Mouse (Mus musculus) gastrocnemius, postnatal 4 days (tissue): ENCODE data around the gene Adgrf5. TPM values are rescaled to one million over a fixed set of nuclear protein-coding genes. Genes with fewer than 3 reads are reported as not detected.
A peak's percentile ranks its signal among the peaks of the same experiment; 100 is the strongest.

Experiments
- DNase-seq, 2 experiments: peaks; one replicate each; pipeline ENCODE4 v3.0.0; 2021 to 2022; ENCODE audit warnings: low spot score in 2 of 2, mixed read lengths in 2 of 2
- total RNA-seq, 2 experiments: library from RNA; stranded (reverse); gene quantifications; 2 replicates each; pipeline ENCODE4 v1.2.3; 2021

Gene Adgrf5
- total RNA-seq, 2 experiments from 2014 or later, result 71.8 to 77.3 TPM

DNA sequence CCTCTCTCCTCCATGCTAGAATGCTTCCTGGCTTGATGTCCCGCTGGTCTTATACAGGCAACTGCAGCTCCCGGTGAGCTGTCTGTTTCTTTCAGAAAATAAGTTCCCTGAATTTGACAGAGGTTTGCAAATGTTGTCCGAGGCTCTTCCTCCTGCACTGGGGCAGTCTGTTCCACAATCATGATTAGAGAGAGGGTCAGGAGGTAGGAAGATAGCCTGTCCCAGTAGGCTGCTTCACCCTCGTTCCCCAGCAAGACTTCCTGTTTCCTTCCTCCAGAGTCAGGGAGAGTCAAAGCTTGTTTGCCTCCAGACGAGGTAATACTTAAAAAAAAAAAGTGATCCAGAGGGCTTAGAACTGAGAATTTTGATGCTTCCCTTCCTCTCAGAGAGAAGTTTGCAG is 16.3 kb downstream of the Adgrf5 start:
- no peak for DNase-seq

DNA sequence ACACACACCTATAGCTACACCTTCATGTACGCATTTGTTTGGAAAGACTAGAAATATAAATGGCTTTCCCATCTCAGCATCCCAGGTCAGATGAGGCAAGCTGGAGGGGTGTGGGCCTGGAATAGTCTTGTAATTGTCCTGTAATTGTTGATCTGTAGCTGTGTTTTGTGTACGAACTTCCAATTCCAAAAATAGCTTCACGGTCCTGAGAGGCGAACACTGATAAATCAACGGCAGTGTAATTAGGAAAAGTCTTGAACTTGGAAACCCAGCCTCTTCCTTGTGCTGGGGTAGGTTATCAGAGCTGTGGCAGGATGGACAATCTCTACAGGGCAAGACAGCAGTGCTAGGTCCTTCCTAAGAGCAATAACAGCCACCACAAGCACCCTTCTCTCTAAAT is 18.5 kb downstream of the Adgrf5 start:
- DNase-seq, result no peak

DNA sequence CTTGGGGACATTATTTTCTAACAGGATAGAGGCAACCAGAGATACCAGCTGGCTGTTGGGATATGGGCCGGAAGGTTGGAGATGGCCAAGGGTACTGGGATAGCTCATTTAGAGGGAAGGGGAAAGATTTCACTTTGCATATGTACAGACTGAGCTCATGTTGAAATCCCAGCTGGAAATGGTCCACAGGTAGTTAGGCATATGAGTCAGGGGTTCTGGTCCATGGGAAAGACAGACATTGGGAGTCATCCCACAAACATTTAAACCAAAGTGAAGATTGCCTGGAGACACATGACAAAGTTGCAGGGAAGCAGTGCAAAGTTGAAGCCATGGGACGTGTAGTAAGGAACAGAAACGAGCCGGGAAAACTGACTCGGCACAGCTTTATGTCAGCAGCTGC is 26.1 kb downstream of the Adgrf5 start:
- DNase-seq, result no peak

GRCm38 (mm10) chr17:43387171-43387570 is 26.9 kb downstream of the Adgrf5 start:
- DNase-seq, result no peak

GRCm38 (mm10) chr17:43389256-43389655 is 29.0 kb downstream of the Adgrf5 start:
- no peak for DNase-seq

GRCm38 (mm10) chr17:43392191-43392590 is 31.9 kb downstream of the Adgrf5 start:
- DNase-seq, result no peak

DNA sequence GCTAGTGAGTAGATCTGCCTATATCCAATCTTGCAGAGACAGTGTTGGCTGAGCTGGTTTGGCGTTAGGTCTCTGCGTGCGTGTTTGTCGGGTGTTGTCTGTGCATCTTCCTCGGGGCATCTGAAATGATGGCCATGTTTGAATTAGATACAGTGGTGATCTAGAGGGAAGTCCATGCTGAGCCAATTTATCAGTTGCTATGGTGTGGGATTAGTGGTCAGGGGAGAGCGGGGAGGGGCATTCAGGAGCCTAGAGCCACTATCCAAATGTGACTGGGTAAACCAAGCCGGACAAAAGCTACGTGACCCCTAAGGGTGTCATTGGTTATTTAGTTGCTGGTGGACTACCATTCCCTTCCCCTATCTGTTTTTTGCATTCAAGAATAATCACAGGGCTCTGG is 33.4 kb downstream of the Adgrf5 start:
- DNase-seq, result no peak

- no peak for DNase-seq
Measured at GRCm38 (mm10) chr17:43395400-43396258, 35.4 kb downstream of the Adgrf5 start.

DNA sequence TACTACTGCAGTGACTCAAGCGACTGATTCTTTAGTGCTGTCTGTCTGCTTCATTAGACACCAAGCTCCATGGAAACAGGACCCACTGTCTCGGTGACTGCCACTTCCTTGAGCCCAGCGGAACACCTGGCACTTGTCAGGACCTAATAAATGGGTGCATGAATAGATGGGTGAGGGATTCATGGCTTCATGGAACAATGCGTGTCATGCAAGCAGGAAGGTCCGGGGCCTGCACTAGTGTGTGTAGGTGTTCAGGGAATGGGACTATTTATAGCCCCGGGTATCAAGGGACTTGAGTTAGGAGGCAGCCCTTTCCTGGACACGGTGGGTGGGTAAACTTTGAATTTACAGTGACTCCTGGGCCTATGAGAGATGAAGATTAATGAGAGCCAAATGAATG is 38.4 kb downstream of the Adgrf5 start:
- DNase-seq, result no peak

- DNase-seq, result no peak
Measured at GRCm38 (mm10) chr17:43399151-43399550, 38.9 kb downstream of the Adgrf5 start.

DNA sequence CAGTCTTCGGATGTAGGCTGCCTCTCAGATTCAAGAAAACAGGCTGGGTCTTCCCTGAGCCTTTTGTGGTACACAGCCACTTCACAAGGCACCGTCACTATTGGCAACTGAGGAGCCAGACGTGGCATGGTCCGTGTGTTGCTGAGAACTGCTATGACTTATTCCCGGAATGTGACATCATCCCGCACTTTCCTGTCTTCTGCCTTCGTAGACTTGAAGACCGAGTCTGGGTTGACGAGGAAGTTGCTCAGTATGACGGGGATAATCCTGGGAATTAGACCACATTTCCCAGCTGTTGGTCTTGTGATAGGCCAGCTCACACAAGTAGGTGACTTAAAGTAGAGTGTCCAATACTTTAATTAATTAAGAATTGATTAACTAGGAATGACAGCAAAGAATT is 40.2 kb downstream of the Adgrf5 start:
- no peak for DNase-seq

GRCm38 (mm10) chr17:43403851-43404250 is 43.6 kb downstream of the Adgrf5 start:
- DNase-seq, result no peak

- no peak for DNase-seq
Measured at GRCm38 (mm10) chr17:43404408-43404807, 44.2 kb downstream of the Adgrf5 start.

GRCm38 (mm10) chr17:43406321-43406720 is 46.1 kb downstream of the Adgrf5 start:
- DNase-seq, result no peak

DNA sequence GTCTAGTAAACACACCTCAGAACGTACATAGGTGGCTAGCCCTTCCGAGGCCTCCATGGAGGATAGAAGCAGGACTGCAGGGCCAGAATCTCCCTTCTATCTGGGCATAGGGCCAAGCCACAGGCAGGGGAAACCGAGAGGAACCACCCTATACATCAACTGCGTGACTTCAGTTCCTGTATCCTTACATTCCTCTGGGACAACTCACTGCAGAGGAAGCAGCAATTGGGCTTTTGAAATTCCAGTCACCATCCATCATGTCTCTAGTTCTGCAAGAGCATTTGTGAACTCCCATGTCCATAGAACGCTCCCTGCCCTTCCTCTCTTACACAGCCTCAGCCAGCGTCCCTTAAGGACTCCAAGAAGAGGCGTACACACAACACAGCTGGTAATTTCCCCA is 47.3 kb downstream of the Adgrf5 start:
- DNase-seq, result peak in 1 of 2 experiments; percentile 11

- no peak for DNase-seq
Measured at GRCm38 (mm10) chr17:43413182-43413581, 52.9 kb downstream of the Adgrf5 start.

DNA sequence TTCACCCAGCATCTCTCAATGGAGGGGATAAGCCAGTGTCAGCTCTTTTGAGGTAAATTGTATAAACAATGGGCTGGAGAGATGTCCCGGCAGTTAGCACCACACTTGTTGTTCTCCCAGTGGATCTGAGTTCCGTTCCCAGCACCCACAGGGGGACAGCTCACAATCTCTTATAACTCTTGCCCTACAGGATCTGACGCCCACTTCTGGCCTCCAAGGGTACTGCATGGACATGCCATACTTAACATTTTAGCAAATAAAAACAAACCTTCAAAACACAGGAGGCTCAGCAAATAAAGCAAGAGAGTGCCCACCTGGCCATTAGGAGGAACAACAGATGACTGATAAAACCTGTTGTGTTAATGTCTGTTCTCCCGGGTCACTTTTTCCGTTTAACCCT is 59.0 kb downstream of the Adgrf5 start:
- no peak for DNase-seq

GRCm38 (mm10) chr17:43420381-43420780 is 60.1 kb downstream of the Adgrf5 start:
- DNase-seq, result no peak

DNA sequence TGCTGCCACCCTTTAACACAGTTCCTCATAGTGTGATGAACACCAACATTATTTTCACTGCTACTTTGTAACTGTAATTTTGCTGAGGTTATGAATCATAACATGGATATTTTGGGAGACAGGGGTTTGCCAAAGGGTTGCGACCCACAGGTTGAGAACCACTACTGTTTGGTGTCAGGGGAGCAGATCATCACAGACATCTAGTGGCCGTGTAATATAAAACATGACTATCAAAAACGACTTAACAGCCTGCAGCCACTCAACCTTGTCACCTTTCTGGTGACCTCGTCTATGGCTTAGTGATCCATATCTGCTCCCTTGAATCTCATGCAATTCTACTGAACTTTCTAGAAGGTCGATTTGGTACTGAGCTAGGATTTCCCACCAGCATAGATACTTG is 63.7 kb downstream of the Adgrf5 start:
- DNase-seq, result no peak

DNA sequence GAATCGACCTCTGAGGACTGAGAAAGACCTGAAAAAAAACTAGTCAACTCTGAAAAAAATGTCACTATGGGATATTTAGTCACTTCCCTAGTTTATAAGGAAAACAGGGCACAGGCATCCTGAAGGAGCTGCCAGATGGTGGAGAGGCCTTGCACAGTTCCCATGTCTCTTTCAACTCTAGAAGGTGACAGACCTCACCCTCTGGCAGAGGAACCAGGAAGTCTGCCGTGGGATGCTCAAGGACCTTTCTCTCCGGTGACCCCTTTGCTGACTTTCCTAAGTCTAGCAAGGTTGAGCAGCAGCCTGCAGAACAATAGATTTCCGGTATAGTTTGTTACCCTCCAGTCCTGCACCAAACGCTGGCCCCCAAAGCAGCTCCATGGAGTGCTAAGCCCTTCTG is 71.4 kb downstream of the Adgrf5 start:
- DNase-seq, result no peak

GRCm38 (mm10) chr17:43434485-43434884 is 74.2 kb downstream of the Adgrf5 start:
- no peak for DNase-seq

- no peak for DNase-seq
Measured at GRCm38 (mm10) chr17:43451216-43451615, 91.0 kb downstream of the Adgrf5 start.

DNA sequence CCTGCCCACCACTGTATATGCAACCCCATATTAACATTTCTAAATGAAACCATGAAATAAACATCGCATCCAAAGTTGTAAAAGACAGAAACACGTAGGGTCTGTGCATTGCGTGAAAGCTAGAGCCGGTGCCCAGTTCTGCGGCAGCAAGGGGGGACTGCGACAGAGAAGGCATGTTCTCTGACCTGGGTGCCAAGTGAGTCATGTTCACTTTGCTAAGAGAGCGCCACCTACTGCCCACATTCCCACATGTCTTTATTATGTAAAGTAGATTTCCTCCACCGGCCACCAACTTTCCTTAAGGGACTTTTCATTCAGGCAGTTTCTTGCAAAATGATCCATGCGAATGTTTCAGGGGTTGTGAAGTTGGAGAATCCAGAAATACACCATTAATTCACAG is 98.3 kb downstream of the Adgrf5 start:
- peak; percentile 50 to 86 for DNase-seq
